Mouse (Mus musculus) megakaryocyte, embryonic 14.5 days (primary cell): ENCODE measurements at regions not wholly inside any gene's neighbourhood (a gene's known extent, or its start where the extent isn't known, plus 50 kb on each side); places are given as distances from the start of the nearest gene placed in this dataset.
"Not testable (repeated sequence)": the region's sequence is repeated elsewhere in the genome, so short reads cannot be mapped to it uniquely, and the experiment has no call there.

Experiments
- FLI1 ChIP-seq: IDR thresholded peaks from 2 replicates; pipeline ENCODE4 v1.6.1; 2012; ENCODE audit warnings: low read length, inconsistent platforms, mixed read lengths
- GATA1 ChIP-seq: IDR thresholded peaks from 3 replicates; pipeline ENCODE4 v1.6.1; 2012; ENCODE audit warnings: mixed read lengths, low read length, inconsistent platforms, borderline replicate concordance

- TF ChIP-seq GATA1, FLI1: not testable (repeated sequence)
These were observed 122.4 kb upstream of the Zfp808 start for GRCm38 (mm10) chr13:62007321-62007720.
